Mouse (Mus musculus) liver, embryonic 14.5 days (tissue): ENCODE measurements around the gene Fras1.

ENCODE experiments used
- CTCF ChIP-seq: IDR thresholded peaks from 2 replicates; pipeline ENCODE4 v1.5.1; 2016; ENCODE audit warnings: antibody characterized with exemption, low read depth, control low read depth
- EP300 ChIP-seq: IDR thresholded peaks from 2 replicates; pipeline ENCODE4 v1.6.1; 2016; ENCODE audit warnings: antibody characterized with exemption, low read depth

GRCm38 (mm10) chr5:96522909-96523409 lies 149.2 kb downstream of the Fras1 start:
- TF ChIP-seq CTCF (no peak), EP300 (no peak)
